Mouse (Mus musculus): ENCODE measurements around the gene Olfr1375. TPM values are rescaled to one million over a fixed set of nuclear protein-coding genes. Genes with fewer than 3 reads are reported as not detected.

The Olfr1375 gene
- polyA plus RNA-seq (2012; rRNA removed; ENCODE audit: low replicate concordance): not detected in 2 replicates

GRCm38 (mm10) chr11:51047809-51048208 lies at the start of gene Olfr1375:
Gene Olfr1375, plus strand, starts transcription at chr11:51048109.

GRCm38 (mm10) chr11:51003296-51003695 lies 44.6 kb upstream of the Olfr1375 start, which contains the start of gene Olfr51:
Gene Olfr51, plus strand, starts transcription at chr11:51003596.

GRCm38 (mm10) chr11:51013936-51014335 lies 34.0 kb upstream of the Olfr1375 start, which contains the start of gene Olfr54:
Gene Olfr54, plus strand, starts transcription at chr11:51014236.

GRCm38 (mm10) chr11:51059151-51059571 lies 11.3 kb downstream of the Olfr1375 start, which contains the start of gene Zfp354a:
Gene Zfp354a, plus strand, starts transcription at chr11:51059257.

Other genes with a start within 250 kb of the Olfr1375 start
- gene Zfp354c, start 220.4 kb upstream of the Olfr1375 start, polyA plus RNA-seq (2012; rRNA removed; ENCODE audit: low replicate concordance): 1.2 and 9.9 TPM in 2 replicates
- 0.26 and 0.99 TPM in 2 replicates for gene Zfp879, start 206.6 kb upstream of the Olfr1375 start, polyA plus RNA-seq (2012; rRNA removed; ENCODE audit: low replicate concordance)
- gene Grm6, start 197.4 kb upstream of the Olfr1375 start, polyA plus RNA-seq (2012; rRNA removed; ENCODE audit: low replicate concordance): not detected in 2 replicates
- 0.63 and 3.4 TPM in 2 replicates for gene Zfp454, start 160.5 kb upstream of the Olfr1375 start, polyA plus RNA-seq (2012; rRNA removed; ENCODE audit: low replicate concordance)
- gene Zfp2, start 131.9 kb upstream of the Olfr1375 start, polyA plus RNA-seq (2012; rRNA removed; ENCODE audit: low replicate concordance): 2.9 TPM in 2 replicates
- gene Zfp354b, start 116.5 kb upstream of the Olfr1375 start, polyA plus RNA-seq (2012; rRNA removed; ENCODE audit: low replicate concordance): 0.71 and 0.82 TPM in 2 replicates
- gene 4933414I15Rik, start 104.3 kb upstream of the Olfr1375 start, polyA plus RNA-seq (2012; rRNA removed; ENCODE audit: low replicate concordance): not detected in 2 replicates
- 0.40 TPM in 1 of 2 replicates, not detected in the other for gene Prop1, start 94.3 kb upstream of the Olfr1375 start, polyA plus RNA-seq (2012; rRNA removed; ENCODE audit: low replicate concordance)
- not detected in 2 replicates for gene Olfr1378, start 81.6 kb upstream of the Olfr1375 start, polyA plus RNA-seq (2012; rRNA removed; ENCODE audit: low replicate concordance)
- gene Olfr1377, start 66.1 kb upstream of the Olfr1375 start, polyA plus RNA-seq (2012; rRNA removed; ENCODE audit: low replicate concordance): not detected in 2 replicates
- not detected in 2 replicates for gene Olfr51, start 44.5 kb upstream of the Olfr1375 start, polyA plus RNA-seq (2012; rRNA removed; ENCODE audit: low replicate concordance)
- gene Olfr54, start 33.9 kb upstream of the Olfr1375 start, polyA plus RNA-seq (2012; rRNA removed; ENCODE audit: low replicate concordance): not detected in 2 replicates
- gene Zfp354a, start 11.1 kb downstream of the Olfr1375 start, polyA plus RNA-seq (2012; rRNA removed; ENCODE audit: low replicate concordance): 3.0 and 3.9 TPM in 2 replicates
- not detected in 2 replicates for gene Gm12569, start 172.4 kb downstream of the Olfr1375 start, polyA plus RNA-seq (2012; rRNA removed; ENCODE audit: low replicate concordance)
- gene Clk4, start 213.6 kb downstream of the Olfr1375 start, polyA plus RNA-seq (2012; rRNA removed; ENCODE audit: low replicate concordance): 34.2 and 50.5 TPM in 2 replicates
- gene BC049762, start 214.9 kb downstream of the Olfr1375 start, polyA plus RNA-seq (2012; rRNA removed; ENCODE audit: low replicate concordance): 0.63 and 1.3 TPM in 2 replicates
- gene Col23a1, start 241.8 kb downstream of the Olfr1375 start, polyA plus RNA-seq (2012; rRNA removed; ENCODE audit: low replicate concordance): 0.99 and 2.5 TPM in 2 replicates